Mouse (Mus musculus) spleen, adult 12 weeks (tissue): ENCODE results near the gene Hip1r.
"Not testable (repeated sequence)": the region's sequence is repeated elsewhere in the genome, so short reads cannot be mapped to it uniquely, and the experiment has no call there.

ENCODE experiments used
- DNase-seq: peaks from one replicate; pipeline ENCODE4 v3.0.0; 2022; ENCODE audit warnings: low spot score

Hip1r gene

DNA sequence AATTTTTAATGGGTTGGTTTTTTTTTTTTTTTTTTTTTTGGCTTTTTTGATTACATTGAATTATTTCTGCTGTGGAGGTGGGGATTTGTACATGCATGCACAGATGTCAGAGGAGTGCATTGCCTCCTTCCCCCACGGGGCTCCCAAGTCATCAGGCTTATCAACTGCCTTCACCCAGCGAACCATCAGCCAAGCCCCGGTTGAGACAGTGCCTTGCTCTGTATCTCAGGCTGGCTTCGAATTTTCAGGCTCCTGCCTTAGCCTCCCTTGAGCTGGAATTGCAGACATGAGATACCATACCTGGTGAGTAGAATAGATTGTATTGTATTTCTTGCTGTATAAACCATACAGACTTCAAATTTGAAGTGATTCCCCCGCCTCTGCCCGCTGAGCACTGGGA is 66.2 kb downstream of the Hip1r start:
- DNase-seq: no peak

DNA sequence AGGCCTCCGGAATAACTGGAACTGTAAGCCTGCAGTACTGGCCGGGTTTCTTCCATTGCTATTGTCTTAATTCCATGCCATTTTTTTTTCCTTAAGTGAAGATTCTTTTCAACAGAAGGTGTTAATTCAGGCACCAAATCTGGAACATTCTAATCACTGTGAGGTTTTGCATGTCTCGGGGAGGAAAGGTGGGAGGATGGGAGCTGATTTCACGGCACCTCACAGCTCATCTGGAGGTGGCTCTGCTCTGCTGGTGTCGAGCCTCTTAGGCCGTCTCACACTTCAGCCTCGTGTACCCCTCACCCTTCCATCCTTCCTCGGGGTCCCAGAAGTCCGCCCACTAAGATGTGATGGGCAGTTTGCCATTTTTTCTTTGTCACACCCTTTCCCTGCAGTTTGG is 67.7 kb downstream of the Hip1r start:
- DNase-seq: no peak

DNA sequence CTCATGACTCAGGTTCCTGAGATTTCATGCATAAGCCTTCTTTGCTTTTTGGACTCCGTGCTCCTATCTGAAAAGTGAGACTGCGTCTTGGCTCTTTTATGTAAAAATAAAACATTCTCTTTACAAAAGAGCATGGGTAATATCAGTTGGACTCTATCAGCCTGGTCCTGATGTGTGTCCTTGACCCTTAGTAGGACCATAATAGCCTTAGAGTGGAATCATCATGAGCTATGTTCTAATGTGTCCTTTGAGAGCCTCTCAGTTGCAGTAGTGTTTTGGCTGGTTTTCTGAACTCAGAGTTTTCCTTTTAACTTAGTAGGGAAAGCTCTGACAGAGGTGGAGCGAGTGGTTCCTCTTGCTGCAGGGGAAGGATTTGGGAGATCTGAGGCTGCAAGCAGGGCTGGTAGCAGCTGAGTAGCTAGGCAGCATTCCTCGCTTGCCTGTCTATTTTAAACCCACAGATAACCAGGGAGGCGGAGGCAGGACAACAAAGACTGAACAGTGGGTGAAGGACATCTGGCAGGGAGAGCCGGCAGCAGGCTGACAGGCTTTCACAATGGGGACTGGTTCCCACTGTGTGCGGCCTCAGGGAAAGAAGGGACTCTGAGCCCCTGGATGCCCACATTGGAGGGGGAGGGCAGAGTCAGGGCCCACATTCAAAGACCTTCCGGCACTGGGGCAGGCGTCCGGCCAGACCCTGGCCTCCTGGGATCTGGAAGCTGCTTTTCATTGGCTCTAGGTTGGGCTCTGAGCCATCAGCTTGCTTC is 70.0 kb downstream of the Hip1r start:
- no peak for DNase-seq

GRCm38 (mm10) chr5:124043999-124044398 is 70.6 kb downstream of the Hip1r start:
- DNase-seq: no peak

DNA sequence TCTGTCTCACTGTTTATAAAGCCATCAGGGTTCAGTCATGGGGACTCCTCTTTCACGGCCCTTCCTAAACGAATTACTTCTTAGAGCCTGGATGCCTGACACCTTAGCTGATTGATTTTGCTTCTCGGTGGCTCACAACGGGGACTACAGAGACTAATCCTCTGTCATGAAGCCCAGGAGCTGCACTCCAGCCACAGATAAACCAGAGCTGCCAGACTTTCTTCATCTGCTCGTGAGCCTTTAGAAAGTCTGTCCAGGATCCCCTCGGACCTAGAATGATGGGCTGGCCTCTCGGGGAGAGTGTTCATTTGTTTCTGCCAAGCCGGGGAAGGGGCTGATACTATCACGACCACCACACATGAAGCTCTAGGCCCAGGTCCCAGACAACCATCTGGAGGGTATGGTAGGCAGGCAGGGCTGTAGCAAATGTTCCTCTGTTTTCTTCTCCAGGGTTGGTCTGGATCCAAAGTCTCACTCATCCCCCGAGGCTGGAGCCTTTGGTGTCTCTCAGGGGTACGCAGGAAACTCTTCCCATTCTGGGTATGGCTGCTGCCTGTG is 72.1 kb downstream of the Hip1r start:
- DNase-seq: no peak

DNA sequence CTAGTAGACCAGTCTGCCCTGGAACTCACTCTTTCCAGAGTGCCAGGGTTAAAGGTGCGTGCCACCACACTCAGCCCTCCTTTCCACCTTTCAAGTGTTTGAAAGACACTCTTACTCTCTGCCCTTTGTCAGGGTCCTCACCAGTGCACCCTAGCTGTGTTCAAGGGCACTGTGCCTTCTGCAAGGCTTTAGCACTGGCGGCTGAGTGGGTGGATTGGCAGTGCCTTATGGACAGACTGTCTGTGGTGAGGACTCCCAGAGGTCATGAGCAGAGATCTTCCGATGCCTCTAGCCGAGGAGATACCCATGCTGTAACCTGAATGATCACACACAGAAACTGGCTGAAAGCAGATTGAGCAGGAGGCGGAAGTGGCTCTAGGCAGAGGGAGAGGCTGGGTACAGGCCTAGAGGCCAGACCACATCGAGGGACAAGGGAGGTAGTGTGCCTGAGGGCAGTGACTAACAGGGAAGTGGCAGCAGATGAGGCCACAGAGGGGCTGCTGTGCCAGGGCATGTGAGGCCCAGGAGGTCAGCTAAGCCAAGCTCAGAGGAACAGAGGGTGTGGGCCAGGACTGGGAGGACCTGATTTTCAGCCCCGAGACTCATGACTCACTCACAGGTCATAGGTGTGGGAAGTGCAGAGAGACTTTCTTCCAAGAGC is 73.4 kb downstream of the Hip1r start:
- DNase-seq: no peak

DNA sequence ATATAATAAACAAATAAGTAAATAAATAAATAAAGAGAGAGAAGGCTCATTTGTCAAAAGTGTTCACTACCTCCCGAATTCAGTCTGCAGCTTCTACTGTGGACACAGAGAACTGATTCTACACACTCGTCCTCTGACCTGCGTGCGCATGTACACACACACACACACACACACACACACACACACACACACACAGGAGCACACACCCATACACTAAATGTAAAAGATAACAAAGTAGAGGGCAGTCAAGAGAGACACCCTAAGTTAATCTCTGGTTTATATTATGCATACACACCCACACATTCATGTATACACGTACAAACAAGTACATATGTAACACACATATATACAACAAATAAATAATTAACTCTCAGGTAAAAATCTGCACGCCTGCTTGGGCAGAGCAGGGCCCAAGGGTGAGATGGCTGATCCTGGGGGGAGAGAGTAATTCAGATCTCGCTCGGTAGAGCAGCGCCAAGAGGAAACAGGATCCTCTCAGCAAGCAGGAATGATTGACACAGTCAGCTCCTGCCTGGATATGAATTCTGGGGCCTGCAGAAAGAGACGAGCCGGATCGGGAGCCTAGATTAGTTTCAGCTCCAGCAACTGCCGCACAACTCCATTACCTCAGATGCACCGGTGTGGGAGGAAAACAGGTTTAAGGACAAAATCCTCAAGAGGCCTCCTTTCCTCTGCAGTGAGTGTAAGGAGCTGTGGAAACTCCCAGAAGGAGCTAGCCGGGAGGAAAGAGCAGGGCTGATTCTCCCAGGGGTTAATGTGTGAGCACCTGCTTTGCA is 76.0 kb downstream of the Hip1r start:
- DNase-seq: no peak

DNA sequence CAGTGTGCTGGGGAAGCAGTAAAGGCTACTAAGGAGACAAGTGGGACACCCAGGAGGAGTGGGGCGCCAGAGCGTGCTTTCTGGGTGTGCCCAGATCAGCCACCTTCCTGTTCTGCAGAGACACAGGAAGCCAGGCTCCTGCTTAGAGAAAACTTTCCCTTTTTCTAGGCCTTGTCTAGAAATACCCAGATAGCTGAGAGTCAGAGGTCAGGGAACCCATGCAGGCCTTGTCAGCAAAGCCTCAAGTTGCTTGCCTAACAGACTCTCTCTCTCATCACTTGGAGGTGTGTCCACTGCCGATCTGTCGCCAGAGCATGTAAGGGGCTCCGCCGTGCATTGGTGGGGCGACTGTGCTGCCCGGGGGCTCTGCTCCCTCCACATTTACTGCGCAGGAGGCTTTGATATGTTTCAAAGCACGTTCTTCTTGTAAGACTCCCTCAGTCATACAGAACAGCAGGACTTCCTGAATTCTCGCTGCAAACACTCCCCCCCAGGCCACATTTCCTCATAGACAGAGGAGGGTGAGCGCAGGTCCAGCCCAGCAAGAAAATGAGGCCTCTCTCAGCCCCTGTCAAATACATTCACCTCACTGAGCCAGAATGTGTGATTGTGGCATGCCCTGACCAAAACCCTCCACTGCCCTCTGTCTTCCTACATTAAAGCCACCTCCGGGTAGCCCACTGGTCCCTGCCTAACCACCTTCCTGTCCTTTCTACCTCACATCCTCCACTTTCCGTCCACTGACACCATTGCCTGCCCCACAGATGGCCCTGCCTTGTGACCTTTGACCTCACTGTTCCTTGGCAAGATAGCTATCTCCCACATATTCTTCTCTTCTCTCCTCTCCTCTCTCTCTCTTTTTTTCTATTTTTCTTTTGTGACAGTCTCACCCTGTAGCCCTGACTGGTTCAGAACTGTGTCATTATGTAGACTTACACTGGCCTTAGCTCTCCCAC is 76.9 kb downstream of the Hip1r start:
- DNase-seq: no peak

GRCm38 (mm10) chr5:124051899-124052491 is 78.6 kb downstream of the Hip1r start:
- DNase-seq: peak; percentile 40

DNA sequence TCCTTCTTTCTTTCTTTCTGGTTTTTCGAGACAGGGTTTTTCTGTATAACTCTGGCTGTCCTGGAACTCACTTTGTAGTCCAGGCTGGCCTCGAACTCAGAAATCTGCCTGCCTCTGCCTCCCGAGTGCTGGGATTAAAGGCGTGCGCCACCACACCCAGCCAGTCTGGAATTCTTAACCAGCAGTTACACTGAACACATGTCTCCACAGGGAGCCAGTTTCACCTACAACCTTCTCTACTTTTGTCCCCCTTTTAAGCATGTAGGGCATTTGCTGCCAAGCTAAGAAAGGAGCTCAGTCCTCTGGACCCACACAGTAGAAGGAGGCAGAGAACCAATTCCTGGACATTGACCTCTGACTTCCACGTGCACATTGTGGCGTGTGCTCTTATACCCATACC is 79.2 kb downstream of the Hip1r start:
- DNase-seq: not testable (repeated sequence)
